Mouse (Mus musculus) intestine, embryonic 16.5 days (tissue): ENCODE results near the gene Pinlyp. TPM values are rescaled to one million over a fixed set of nuclear protein-coding genes. Genes with fewer than 3 reads are reported as not detected.
"Not testable (repeated sequence)": the region's sequence is repeated elsewhere in the genome, so short reads cannot be mapped to it uniquely, and the experiment has no call there.

ENCODE experiments used
- ATAC-seq: fragments of 200-750 bp; cut with Nextera tagmentation; 2 replicates; pipeline ENCODE4 v1.8.0; 2017; ENCODE audit warnings: moderate TSS enrichment, moderate library complexity
- H3K27ac ChIP-seq: fragments of 300-500 bp; sonication (generic); 2 replicates; pipeline ENCODE4 v1.5.1; 2014; ENCODE audit warnings: mild to moderate bottlenecking, low read length
- H3K27me3 ChIP-seq: fragments of 300-500 bp; sonication (generic); replicated peaks from 2 replicates; pipeline ENCODE4 v1.6.1; 2014; ENCODE audit warnings: low read length, control low read depth, mixed read lengths; ENCODE audit not compliant: control insufficient read depth, insufficient read depth
- H3K36me3 ChIP-seq: fragments of 300-500 bp; sonication (generic); 2 replicates; pipeline ENCODE4 v1.6.1; 2014; ENCODE audit warnings: low read length, control low read depth; ENCODE audit not compliant: control insufficient read depth, insufficient read depth
- H3K4me1 ChIP-seq: fragments of 300-500 bp; sonication (generic); 2 replicates; pipeline ENCODE4 v1.6.1; 2014; ENCODE audit warnings: low read length, control low read depth, mixed read lengths; ENCODE audit not compliant: control insufficient read depth, insufficient read depth
- H3K4me2 ChIP-seq: fragments of 300-500 bp; sonication (generic); 2 replicates; pipeline ENCODE4 v1.6.1; 2014; ENCODE audit warnings: low read depth, low read length, control low read depth
- H3K4me3 ChIP-seq: fragments of 300-500 bp; sonication (generic); 2 replicates; pipeline ENCODE4 v1.5.1; 2014; ENCODE audit warnings: mild to moderate bottlenecking, low read length
- H3K9ac ChIP-seq: fragments of 300-500 bp; sonication (generic); 2 replicates; pipeline ENCODE4 v1.6.1; 2014; ENCODE audit warnings: low read depth, low read length
- H3K9me3 ChIP-seq: fragments of 300-500 bp; sonication (generic); 2 replicates; pipeline ENCODE4 v1.6.1; 2016; ENCODE audit warnings: low read length, control low read depth; ENCODE audit not compliant: control insufficient read depth
- WGBS: fragments of 180-500 bp; shearing (Covaris S2); extraction: QIAGEN DNeasy Blood & Tissue Kit; methylation state at CpG from one replicate; pipeline ENCODE4 v1.1.7; 2014; 5-methylcytosine and 5-hydroxymethylcytosine counted together
- polyA plus RNA-seq: library from polyadenylated mRNA; unstranded; fragments of >200 nt; fragmentation: Nextera tagmentation; extraction: Ambion mirVana; gene quantifications from 2 replicates; pipeline ENCODE4 v1.2.1, GENCODE M21; 2015

Gene Pinlyp
- polyA plus RNA-seq, 1 experiment from 2014 or later, result 0.16 TPM

DNA sequence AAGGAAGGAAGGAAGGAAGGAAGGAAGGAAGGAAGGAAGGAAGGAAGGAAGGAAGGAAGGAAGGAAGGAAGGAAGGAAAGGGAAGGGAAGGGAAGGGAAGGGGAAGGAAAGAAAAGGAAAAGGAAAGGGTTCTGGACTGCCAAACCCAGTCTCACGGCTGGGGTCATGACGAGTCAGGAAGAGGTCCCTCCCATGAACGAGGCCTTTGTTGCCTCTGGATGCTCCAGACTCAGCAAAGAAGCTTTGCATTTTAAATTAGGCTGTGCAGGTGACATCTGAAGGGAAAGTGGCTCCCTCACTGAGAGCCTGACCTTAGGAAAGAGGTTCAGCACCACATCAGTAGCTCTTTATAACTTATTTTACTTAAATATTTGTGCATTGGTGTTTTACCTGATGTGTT lies 26.8 kb downstream of the Pinlyp start:
- 56% methylated on average over 3 of the region's 3 CpGs for WGBS
- Histone ChIP-seq H3K36me3 (no peaks in the 10 kb centered on the region), H3K4me3 (no peak overlapping the region), H3K27me3 (no peaks in the 10 kb centered on the region), H3K4me2 (no peak overlapping the region), H3K27ac (no peak overlapping the region), H3K4me1 (no peaks in the 10 kb centered on the region), H3K9me3 (no peaks in the 10 kb centered on the region), H3K9ac (no peak overlapping the region)
- no peak for ATAC-seq

DNA sequence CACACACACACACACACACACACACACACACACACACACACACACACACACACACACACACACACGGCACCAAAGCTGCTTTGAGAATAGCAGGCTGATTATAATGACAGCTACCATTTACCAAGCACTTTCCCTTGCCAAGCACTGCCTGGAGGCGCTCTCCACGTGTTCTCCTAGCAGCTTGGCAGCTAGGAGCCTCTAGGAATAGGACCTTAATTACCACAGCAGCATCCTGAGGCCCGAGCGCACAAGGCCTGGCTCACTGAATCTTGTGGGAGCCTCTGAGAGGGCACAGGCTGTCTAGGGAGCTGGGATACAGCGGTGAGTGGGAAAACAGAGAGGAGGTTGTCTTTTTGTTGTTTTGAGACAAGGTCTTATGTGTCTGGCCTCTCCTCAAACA lies 28.3 kb downstream of the Pinlyp start:
- Histone ChIP-seq H3K9me3 (no peaks in the 10 kb centered on the region), H3K36me3 (no peaks in the 10 kb centered on the region), H3K27me3 (no peaks in the 10 kb centered on the region), H3K9ac (no peak overlapping the region), H3K27ac (no peak overlapping the region), H3K4me2 (no peak overlapping the region), H3K4me3 (no peak overlapping the region), H3K4me1 (no peaks in the 10 kb centered on the region)
- no peak for ATAC-seq
- 65% methylated on average over 6 of the region's 6 CpGs for WGBS

DNA sequence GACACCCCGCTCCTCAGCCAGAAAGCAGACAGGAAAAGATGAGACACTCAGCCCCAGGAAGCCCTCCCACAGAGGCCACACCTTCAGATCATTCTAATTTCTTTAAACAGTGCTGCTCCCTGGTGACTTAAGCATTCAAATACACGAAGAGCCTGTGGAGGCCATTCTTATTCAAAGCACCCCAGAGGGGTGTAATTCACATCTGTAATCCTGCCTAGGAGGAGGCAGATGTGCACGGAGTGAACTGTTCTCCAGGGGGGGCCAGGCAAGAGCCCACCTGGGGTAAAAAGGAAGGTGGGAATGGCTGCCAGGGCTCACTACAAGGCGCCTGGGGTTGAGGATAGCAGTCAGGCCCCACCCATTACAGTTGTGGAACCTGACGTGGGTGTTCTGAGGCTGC lies 28.8 kb downstream of the Pinlyp start:
- Histone ChIP-seq H3K4me3 (no peak overlapping the region), H3K9me3 (no peaks in the 10 kb centered on the region), H3K36me3 (no peaks in the 10 kb centered on the region), H3K4me2 (no peak overlapping the region), H3K9ac (no peak overlapping the region), H3K27ac (no peak overlapping the region), H3K27me3 (no peaks in the 10 kb centered on the region), H3K4me1 (no peaks in the 10 kb centered on the region)
- WGBS, result 54% methylated on average over 5 of the region's 5 CpGs
- no peak for ATAC-seq

DNA sequence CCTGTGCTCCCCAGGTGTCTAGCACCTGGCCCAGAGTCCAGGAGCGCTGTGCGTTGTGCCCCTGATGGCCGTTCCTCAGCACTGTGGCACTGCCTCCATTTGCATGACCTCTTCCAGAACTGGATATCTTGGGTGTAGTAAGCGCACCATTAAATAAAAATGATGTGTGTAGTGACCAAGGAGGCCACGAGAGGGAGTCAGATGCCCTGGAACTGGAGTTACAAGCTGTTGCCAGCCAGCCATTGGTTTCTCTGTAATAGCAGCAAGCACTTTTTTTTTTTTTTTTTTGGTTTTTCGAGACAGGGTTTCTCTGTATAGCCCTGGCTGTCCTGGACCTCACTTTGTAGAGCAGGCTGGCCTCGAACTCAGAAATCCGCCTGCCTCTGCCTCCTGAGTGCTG lies 29.6 kb downstream of the Pinlyp start:
- H3K9me3 ChIP-seq, H3K4me3 ChIP-seq, H3K27me3 ChIP-seq, H3K9ac ChIP-seq, H3K4me1 ChIP-seq, H3K36me3 ChIP-seq, H3K4me2 ChIP-seq, ATAC-seq, H3K27ac ChIP-seq: not testable (repeated sequence)
- 74% methylated on average over 8 of the region's 8 CpGs for WGBS

DNA sequence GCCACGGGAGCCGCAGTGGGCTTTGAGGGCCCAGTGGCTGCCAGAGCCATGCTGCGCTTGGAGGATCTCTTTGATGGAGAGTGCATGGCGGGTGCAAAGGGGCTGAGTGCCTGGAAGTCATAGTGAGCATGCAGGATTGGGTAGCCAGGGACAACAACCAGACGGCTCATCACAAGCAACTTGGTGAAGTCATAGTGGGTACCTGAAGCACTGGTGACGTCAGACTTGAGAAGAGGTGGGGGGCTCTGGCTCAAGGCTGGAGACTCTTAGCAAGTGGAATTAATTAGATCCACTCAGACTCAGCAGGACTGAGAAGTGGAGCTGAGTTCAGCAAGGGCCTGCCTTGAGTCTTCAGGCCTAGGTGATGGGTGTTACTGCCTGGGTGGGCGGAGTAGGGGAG lies 33.6 kb downstream of the Pinlyp start, which contains the start of gene AC161166.1:
AC161166.1 (minus strand) TSS at position 101 of the 400 bp plus-strand sequence.
- Histone ChIP-seq H3K4me2 (no peak within 1 kb of the TSS), H3K4me3 (no peak within 1 kb of the TSS), H3K9me3 (no peaks in the 10 kb centered on the region), H3K4me1 (peaks cover 15% of the 10 kb centered on the region; the same call in 1 of the 2 replicates), H3K9ac (no peak within 1 kb of the TSS), H3K27ac (no peak within 1 kb of the TSS), H3K36me3 (no peaks in the 10 kb centered on the region), H3K27me3 (no peaks in the 10 kb centered on the region)
- 90% methylated on average over 7 of the region's 7 CpGs for WGBS
- no peak for ATAC-seq

DNA sequence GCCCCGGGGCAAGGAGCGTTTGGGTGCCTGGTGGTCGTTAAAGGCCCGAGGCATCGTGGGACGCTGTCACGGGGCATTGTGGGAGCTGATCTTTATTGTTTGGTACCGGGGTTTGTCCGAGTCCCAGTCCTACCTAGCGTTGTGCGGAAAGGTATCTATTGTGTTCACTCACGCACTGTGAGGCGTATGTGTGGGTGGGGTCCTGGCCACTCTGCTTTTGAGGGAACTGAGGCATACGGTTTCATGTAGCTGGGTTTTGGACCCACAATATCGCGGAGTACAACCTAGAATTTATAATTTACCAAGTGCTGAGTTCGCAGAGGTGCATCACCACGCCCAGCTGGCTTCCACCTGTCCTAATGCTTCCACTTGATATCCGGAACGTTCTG lies 38.2 kb downstream of the Pinlyp start:
- Histone ChIP-seq H3K27me3 (no peaks in the 10 kb centered on the region), H3K4me1 (peaks cover 37% of the 10 kb centered on the region), H3K27ac (peak overlapping the region; percentile 97), H3K4me2 (peak overlapping the region; percentile 89), H3K4me3 (peak overlapping the region; percentile 72), H3K36me3 (no peaks in the 10 kb centered on the region), H3K9ac (peak overlapping the region; percentile 92), H3K9me3 (no peaks in the 10 kb centered on the region)
- ATAC-seq, result peak; percentile 42
- WGBS, result under 1% methylated on average over 20 of the region's 20 CpGs

DNA sequence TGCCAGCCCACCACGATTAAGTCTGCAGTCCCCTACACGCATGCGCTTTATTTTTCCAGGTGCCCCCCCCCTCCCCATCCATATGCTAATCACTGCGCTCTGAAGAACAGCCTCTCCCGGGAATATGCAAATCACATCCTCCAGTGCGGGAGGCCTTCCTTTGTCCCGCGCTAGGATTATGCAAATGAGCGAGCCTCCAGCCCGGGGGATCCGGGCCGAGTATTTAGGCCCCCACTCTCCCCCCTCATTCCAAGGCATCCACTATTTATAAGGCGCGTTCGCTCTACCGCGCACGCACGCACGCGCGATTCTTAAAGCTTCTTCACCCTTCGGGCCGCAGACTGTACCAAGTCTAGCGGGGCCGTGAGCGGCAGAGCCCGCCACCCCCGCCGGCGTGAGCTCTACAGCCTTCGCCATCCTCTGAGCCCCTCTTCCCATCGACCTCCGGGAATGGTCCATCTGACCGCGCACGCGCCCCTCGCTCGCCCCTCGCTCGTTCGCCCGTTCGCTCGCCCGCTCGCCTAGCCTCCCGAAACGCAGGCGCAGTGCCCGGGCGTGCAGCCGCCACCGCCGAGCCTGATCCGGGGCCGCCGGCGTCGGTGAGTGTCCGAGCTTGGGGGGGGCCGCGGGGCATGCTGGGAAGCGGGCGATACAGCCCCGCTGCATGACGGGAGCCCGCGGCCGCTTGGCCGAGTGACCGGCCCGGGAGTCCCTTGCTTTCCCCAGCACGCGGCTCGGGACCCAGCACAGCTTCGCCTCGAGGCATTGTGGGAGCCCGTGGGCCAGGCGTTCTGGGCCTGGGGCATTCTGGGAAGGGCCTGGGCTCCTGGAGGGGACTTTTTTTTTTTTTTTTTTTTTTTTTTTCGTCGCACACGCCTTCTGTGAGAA lies 38.8 kb downstream of the Pinlyp start, which contains the start of gene Zfp428:
Zfp428 (plus strand) TSS at position 169 of the 888 bp plus-strand sequence.
- no peaks in the 10 kb centered on the region; the same call in 1 of the 2 replicates for H3K27me3 ChIP-seq
- H3K27ac ChIP-seq, result peak within 1 kb of the TSS; percentile 97
- H3K4me2 ChIP-seq, result peak within 1 kb of the TSS; percentile 89
- peak within 1 kb of the TSS; percentile 72 for H3K4me3 ChIP-seq
- H3K36me3 ChIP-seq, result no peaks in the 10 kb centered on the region
- peak within 1 kb of the TSS; percentile 92 for H3K9ac ChIP-seq
- H3K4me1 ChIP-seq, result peaks cover 37% of the 10 kb centered on the region
- peak; percentile 87 for ATAC-seq
- no peaks in the 10 kb centered on the region for H3K9me3 ChIP-seq
- WGBS, result under 1% methylated on average over 81 of the region's 84 CpGs

DNA sequence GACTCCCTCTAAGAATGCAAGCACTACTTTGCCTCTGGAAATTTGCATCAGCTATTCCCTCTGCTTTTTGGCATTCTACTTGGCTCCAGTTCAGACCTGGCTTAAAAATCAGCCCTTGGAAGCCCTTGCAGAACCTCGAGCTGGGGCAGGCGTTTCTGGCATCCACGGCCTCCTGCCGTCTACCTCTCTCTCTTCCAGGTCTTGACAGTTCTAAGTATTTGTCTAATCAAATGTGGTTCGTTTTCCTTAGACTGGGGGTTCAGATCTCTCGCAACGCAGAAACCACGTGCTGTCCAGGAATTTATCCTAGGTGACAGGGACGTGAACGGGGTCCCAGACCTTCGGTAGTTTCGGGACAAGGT lies 39.5 kb downstream of the Pinlyp start:
- H3K4me3 ChIP-seq, result peak overlapping the region; percentile 72
- H3K9ac ChIP-seq, result peak overlapping the region; percentile 92
- H3K36me3 ChIP-seq, result no peaks in the 10 kb centered on the region
- peaks cover 2% of the 10 kb centered on the region; the same call in 1 of the 2 replicates for H3K9me3 ChIP-seq
- peak overlapping the region; percentile 97 for H3K27ac ChIP-seq
- peaks cover 37% of the 10 kb centered on the region for H3K4me1 ChIP-seq
- WGBS, result 2% methylated on average over 12 of the region's 12 CpGs
- H3K4me2 ChIP-seq, result peak overlapping the region; percentile 89
- peaks cover 2% of the 10 kb centered on the region; the same call in 1 of the 2 replicates for H3K27me3 ChIP-seq
- no peak; the same call in 1 of the 2 replicates for ATAC-seq

DNA sequence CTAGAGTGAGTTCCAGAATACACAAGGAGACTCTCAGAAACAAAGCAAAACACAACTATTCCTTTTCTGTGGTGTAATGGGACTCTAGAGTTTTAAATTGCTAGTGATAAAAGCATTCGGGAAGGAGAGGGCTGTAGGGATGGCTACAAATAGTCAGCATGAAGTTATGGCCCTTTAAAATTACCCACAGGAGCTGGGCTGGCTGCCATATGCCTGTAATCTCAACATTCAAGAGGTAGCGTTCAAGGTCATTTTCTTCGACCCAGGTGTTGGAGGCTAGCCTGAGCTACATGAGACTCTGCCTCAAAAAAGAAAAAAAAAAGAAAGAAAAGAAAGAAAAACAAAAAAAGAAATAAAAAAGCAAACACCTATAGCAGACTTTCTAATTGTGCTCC lies 39.9 kb downstream of the Pinlyp start:
- Histone ChIP-seq H3K4me2 (peak overlapping the region; percentile 89), H3K9me3 (peaks cover 4% of the 10 kb centered on the region; the same call in 1 of the 2 replicates), H3K4me3 (peak overlapping the region; percentile 72), H3K27ac (peak overlapping the region; percentile 97), H3K4me1 (peaks cover 37% of the 10 kb centered on the region), H3K9ac (peak overlapping the region; percentile 92), H3K36me3 (no peaks in the 10 kb centered on the region), H3K27me3 (peaks cover 3% of the 10 kb centered on the region; the same call in 1 of the 2 replicates)
- WGBS, result 11% methylated on average over 3 of the region's 3 CpGs
- ATAC-seq, result no peak
